Mouse (Mus musculus) liver, embryonic 14.5 days (tissue): ENCODE measurements around the gene Mrm2. TPM values are rescaled to one million over a fixed set of nuclear protein-coding genes. Genes with fewer than 3 reads are reported as not detected.

ENCODE experiments used
- ATAC-seq: fragments of 200-750 bp; cut with Nextera tagmentation; 2 replicates; pipeline ENCODE4 v1.8.0; 2017; ENCODE audit warnings: moderate number of reproducible peaks, mild to moderate bottlenecking, moderate library complexity; ENCODE audit not compliant: insufficient read depth
- DNase-seq, 3 experiments: peaks; one replicate each; pipeline ENCODE4 v3.0.0-alpha.2; 2012 to 2013; ENCODE audit warnings: low read depth in 3 of 3, low spot score in 3 of 3
- H3K27ac ChIP-seq: fragments of 300-500 bp; sonication (generic); 2 replicates; pipeline ENCODE4 v1.5.1; 2014; ENCODE audit warnings: moderate library complexity, mild to moderate bottlenecking, control low read depth, inconsistent platforms
- H3K27me3 ChIP-seq: fragments of 300-500 bp; sonication (generic); 2 replicates; pipeline ENCODE4 v1.6.1; 2014; ENCODE audit warnings: mild to moderate bottlenecking, low read length, moderate library complexity; ENCODE audit not compliant: control insufficient read depth, insufficient read depth
- H3K36me3 ChIP-seq: fragments of 300-500 bp; sonication (generic); replicated peaks from 2 replicates; pipeline ENCODE4 v1.6.1; 2014; ENCODE audit warnings: low read depth; ENCODE audit not compliant: control insufficient read depth, insufficient read depth
- H3K4me1 ChIP-seq, 2 experiments: fragments of 200-500 bp in 1 of 2; fragments of 300-500 bp in 1 of 2; sonication (generic) in 1 of 2; replicated peaks; 2 replicates each; pipeline ENCODE4 v1.6.1; 2012 to 2014; ENCODE audit warnings: antibody characterized with exemption in 1 of 2, inconsistent platforms in 1 of 2, low read length in 1 of 2; ENCODE audit not compliant: control insufficient read depth in 2 of 2, insufficient read depth in 2 of 2
- H3K4me2 ChIP-seq: fragments of 300-500 bp; sonication (generic); 2 replicates; pipeline ENCODE4 v1.6.1; 2014; ENCODE audit warnings: low read depth, mild to moderate bottlenecking, control low read depth, moderate library complexity
- H3K4me3 ChIP-seq, 2 experiments: fragments of 200-500 bp in 1 of 2; fragments of 300-500 bp in 1 of 2; sonication (generic) in 1 of 2; 2 replicates each; pipeline ENCODE4 v1.5.1; 2012 to 2014; ENCODE audit warnings: low read depth in 2 of 2, low read length in 2 of 2, mild to moderate bottlenecking in 2 of 2, control low read depth in 1 of 2, inconsistent platforms in 1 of 2, moderate library complexity in 1 of 2; ENCODE audit not compliant: insufficient read depth in 1 of 2
- H3K9ac ChIP-seq: fragments of 300-500 bp; sonication (generic); replicated peaks from 2 replicates; pipeline ENCODE4 v1.6.1; 2014; ENCODE audit warnings: mild to moderate bottlenecking, control low read depth, moderate library complexity
- H3K9me3 ChIP-seq: fragments of 300-500 bp; sonication (generic); 2 replicates; pipeline ENCODE4 v1.6.1; 2016; ENCODE audit warnings: low read length, mixed read lengths; ENCODE audit not compliant: control insufficient read depth
- CTCF ChIP-seq: IDR thresholded peaks from 2 replicates; pipeline ENCODE4 v1.5.1; 2016; ENCODE audit warnings: antibody characterized with exemption, low read depth, control low read depth
- EP300 ChIP-seq: IDR thresholded peaks from 2 replicates; pipeline ENCODE4 v1.6.1; 2016; ENCODE audit warnings: antibody characterized with exemption, low read depth
- WGBS: fragments of 180-500 bp; shearing (Covaris S2); extraction: QIAGEN DNeasy Blood & Tissue Kit; methylation state at CpG from one replicate; pipeline ENCODE4 v1.1.7; 2014; ENCODE audit not compliant: insufficient replicate concordance; 5-methylcytosine and 5-hydroxymethylcytosine counted together
- polyA plus RNA-seq, 2 experiments: library from polyadenylated mRNA; depleted of rRNA in 1 of 2; stranded (reverse) in 1 of 2; unstranded in 1 of 2; fragments of >200 nt; fragmentation: Nextera tagmentation in 1 of 2; extraction: Ambion mirVana in 1 of 2; gene quantifications; 2 replicates each; pipeline versions ENCODE4 v1.2.1 to v1.2.3; 2012 to 2014

The Mrm2 gene
- polyA plus RNA-seq, 2 experiments: 6.6 to 9.5 TPM

GRCm38 (mm10) chr5:140321042-140321755 lies 10.5 kb downstream of the Mrm2 start, which contains the start of the genes Mad1l1 and Nudt1:
Gene Mad1l1 (minus strand): TSS chr5:140321552.
Gene Nudt1 (plus strand): TSS chr5:140321656.
- Histone ChIP-seq H3K4me3 (peak within 1 kb of the TSS; percentile 89 to 94), H3K9ac (peak within 1 kb of the TSS; percentile 96), H3K4me2 (peak within 1 kb of the TSS; percentile 81), H3K27me3 (no peaks in the 10 kb centered on the region), H3K36me3 (no peaks in the 10 kb centered on the region), H3K27ac (peak within 1 kb of the TSS; percentile 85), H3K4me1 (peaks cover 18% of the 10 kb centered on the region in 2 experiments), H3K9me3 (no peaks in the 10 kb centered on the region)
- under 1% methylated on average over 59 of the region's 60 CpGs for WGBS
- TF ChIP-seq EP300: peak; percentile 87
- TF ChIP-seq CTCF: peak; percentile 49
- DNase-seq: peak; percentile 96 to 98 (median 97)
- peak; percentile 91 for ATAC-seq

DNA sequence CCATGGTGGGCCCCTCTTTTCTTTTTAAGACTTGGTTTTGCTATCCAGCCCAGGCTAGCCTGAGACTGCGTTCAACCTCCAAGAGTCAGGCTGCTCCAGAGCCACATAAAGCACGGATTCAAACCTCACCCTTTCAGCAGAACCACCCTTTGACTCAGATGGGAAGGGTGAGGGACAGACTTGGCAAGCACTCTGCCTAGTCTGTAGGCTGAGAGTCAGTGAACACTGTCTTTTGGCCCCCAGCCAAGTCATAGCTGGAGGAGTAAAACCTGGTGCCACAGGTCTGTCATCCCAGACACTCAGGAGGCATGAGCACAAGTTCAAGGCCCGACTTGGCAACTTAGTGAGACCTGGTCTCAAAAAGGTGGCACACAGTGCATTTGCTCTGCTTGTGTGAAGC lies 15.0 kb downstream of the Mrm2 start:
- peaks cover 16% of the 10 kb centered on the region for H3K36me3 ChIP-seq
- H3K4me2 ChIP-seq: no peak overlapping the region
- H3K27ac ChIP-seq: no peak overlapping the region
- TF ChIP-seq CTCF (no peak), EP300 (no peak)
- DNase-seq: no peak
- no peak for ATAC-seq
- 73% methylated on average over 3 of the region's 3 CpGs for WGBS
- H3K9ac ChIP-seq: no peak overlapping the region
- peaks cover 4% of the 10 kb centered on the region in 2 experiments for H3K4me1 ChIP-seq
- no peaks in the 10 kb centered on the region for H3K9me3 ChIP-seq
- H3K27me3 ChIP-seq: no peaks in the 10 kb centered on the region
- H3K4me3 ChIP-seq: no peak overlapping the region

- no peak overlapping the region for H3K9ac ChIP-seq
- 90% methylated on average over 14 of the region's 14 CpGs for WGBS
- no peaks in the 10 kb centered on the region for H3K27me3 ChIP-seq
- H3K4me3 ChIP-seq: no peak overlapping the region
- peaks cover 40% of the 10 kb centered on the region for H3K36me3 ChIP-seq
- TF ChIP-seq EP300: no peak
- TF ChIP-seq CTCF: no peak
- DNase-seq (no peak), ATAC-seq (no peak)
- H3K9me3 ChIP-seq: no peaks in the 10 kb centered on the region
- H3K4me2 ChIP-seq: no peak overlapping the region
- no peak overlapping the region for H3K27ac ChIP-seq
- H3K4me1 ChIP-seq: no peaks in the 10 kb centered on the region
These were observed 24.1 kb downstream of the Mrm2 start for GRCm38 (mm10) chr5:140307602-140308001.

DNA sequence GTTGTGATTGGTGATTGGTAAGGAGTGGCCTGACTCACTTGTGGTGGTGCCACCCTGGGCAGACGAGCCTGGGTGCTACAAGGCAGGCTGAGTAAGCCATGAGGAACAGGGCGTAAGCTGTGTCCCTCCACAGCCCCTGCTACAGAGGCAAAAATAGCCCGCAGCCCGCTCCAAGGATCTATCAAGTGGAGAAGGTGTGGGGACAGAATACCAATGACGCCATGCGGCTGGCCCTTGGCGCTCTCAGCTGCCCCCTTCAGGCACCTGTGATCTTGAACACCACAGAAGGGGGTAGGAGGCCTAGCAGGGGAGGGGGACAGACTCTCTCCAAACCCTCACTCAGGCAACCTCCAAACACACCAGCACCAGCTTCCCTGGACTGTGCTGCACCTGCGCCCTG lies 25.7 kb downstream of the Mrm2 start:
- Histone ChIP-seq H3K36me3 (peaks cover 43% of the 10 kb centered on the region), H3K4me2 (no peak overlapping the region), H3K27me3 (no peaks in the 10 kb centered on the region), H3K27ac (no peak overlapping the region), H3K4me1 (no peaks in the 10 kb centered on the region), H3K4me3 (no peak overlapping the region), H3K9ac (no peak overlapping the region), H3K9me3 (no peaks in the 10 kb centered on the region)
- TF ChIP-seq CTCF (0 out of 2 replicates have a peak, but pooled peaks have one; percentile 19), EP300 (no peak)
- WGBS: 86% methylated on average over 8 of the region's 8 CpGs
- DNase-seq (no peak), ATAC-seq (no peak)

DNA sequence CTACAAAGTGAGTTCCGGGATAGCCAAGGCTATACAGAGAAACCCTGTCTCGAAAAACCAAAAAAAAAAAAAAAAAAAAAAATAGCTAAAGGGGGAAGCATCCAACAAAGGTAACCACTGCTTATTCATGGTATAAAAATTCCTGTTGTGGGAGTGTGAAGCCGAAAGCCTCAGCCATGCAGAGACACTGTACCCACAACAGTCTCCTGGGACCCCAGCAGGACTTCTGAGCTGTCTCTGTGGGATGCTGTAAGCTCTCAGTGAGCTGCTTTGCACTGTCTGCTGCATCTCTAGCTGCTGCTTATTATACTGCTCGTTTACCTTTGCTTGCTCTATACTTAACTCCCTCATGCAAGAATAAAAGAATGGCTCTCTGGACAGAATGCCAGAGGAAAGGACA lies 33.4 kb downstream of the Mrm2 start:
- Histone ChIP-seq H3K9ac (no peak overlapping the region), H3K27ac (no peak overlapping the region), H3K9me3 (no peaks in the 10 kb centered on the region), H3K36me3 (peaks cover 39% of the 10 kb centered on the region), H3K4me2 (no peak overlapping the region), H3K4me3 (no peak overlapping the region), H3K4me1 (no peaks in the 10 kb centered on the region), H3K27me3 (no peaks in the 10 kb centered on the region)
- no peak for ATAC-seq
- DNase-seq: no peak
- WGBS: 75% methylated on average over 4 of the region's 4 CpGs
- TF ChIP-seq EP300 (no peak), CTCF (no peak)
